Mouse (Mus musculus) spleen, postnatal 10 days (tissue): ENCODE data around the gene Sds.

Experiments
- DNase-seq, 2 experiments: peaks; one replicate each; pipeline ENCODE4 v3.0.0; 2021 to 2022; ENCODE audit warnings: low spot score in 2 of 2

Gene Sds

GRCm38 (mm10) chr5:120439887-120440670 is 36.2 kb upstream of the Sds start:
- no peak for DNase-seq

- peak; percentile 77 to 91 for DNase-seq
These were observed 35.6 kb upstream of the Sds start for GRCm38 (mm10) chr5:120440733-120441132.

- DNase-seq: no peak
These were observed 29.0 kb upstream of the Sds start for GRCm38 (mm10) chr5:120447305-120447704.

GRCm38 (mm10) chr5:120454756-120455337 is 21.5 kb upstream of the Sds start:
- no peak for DNase-seq

- no peak for DNase-seq
These were observed 20.1 kb upstream of the Sds start for GRCm38 (mm10) chr5:120456253-120456652.

- no peak for DNase-seq
These were observed 19.3 kb upstream of the Sds start for GRCm38 (mm10) chr5:120456841-120457554.

- peak; percentile 60 to 81 for DNase-seq
These were observed 18.7 kb upstream of the Sds start for GRCm38 (mm10) chr5:120457628-120458027.

- DNase-seq: peak in 1 of 2 experiments; percentile 69
These were observed 17.2 kb upstream of the Sds start for GRCm38 (mm10) chr5:120459133-120459532.

- DNase-seq: no peak
These were observed 14.4 kb upstream of the Sds start for GRCm38 (mm10) chr5:120461902-120462301.

- DNase-seq: peak; percentile 35 to 66
These were observed 12.0 kb upstream of the Sds start for GRCm38 (mm10) chr5:120464321-120464720.

- peak; percentile 67 to 84 for DNase-seq
These were observed 11.3 kb upstream of the Sds start for GRCm38 (mm10) chr5:120465062-120465461.

- peak in 1 of 2 experiments; percentile 81 for DNase-seq
These were observed 10.5 kb upstream of the Sds start for GRCm38 (mm10) chr5:120465860-120466259.

GRCm38 (mm10) chr5:120467026-120467425 is 9.3 kb upstream of the Sds start:
- no peak for DNase-seq

GRCm38 (mm10) chr5:120468336-120468735 is 8.0 kb upstream of the Sds start:
- DNase-seq: no peak

GRCm38 (mm10) chr5:120468830-120469229 is 7.5 kb upstream of the Sds start:
- DNase-seq: no peak

- DNase-seq: no peak
These were observed 4.8 kb upstream of the Sds start for GRCm38 (mm10) chr5:120471538-120471937.

GRCm38 (mm10) chr5:120472770-120473169 is 3.6 kb upstream of the Sds start, which contains the start of gene Sdsl:
Gene Sdsl, minus strand, starts transcription at chr5:120472810.
- DNase-seq: no peak

- no peak for DNase-seq
These were observed 3.0 kb upstream of the Sds start for GRCm38 (mm10) chr5:120473361-120473760.

GRCm38 (mm10) chr5:120475861-120476260 is 465 bp upstream of the Sds start:
- DNase-seq: no peak

GRCm38 (mm10) chr5:120477993-120478392 is 1.7 kb downstream of the Sds start:
- DNase-seq: no peak

- DNase-seq: no peak
These were observed 3.2 kb downstream of the Sds start for GRCm38 (mm10) chr5:120479538-120479937.

- no peak for DNase-seq
These were observed 4.9 kb downstream of the Sds start for GRCm38 (mm10) chr5:120481205-120481604.

GRCm38 (mm10) chr5:120483399-120483798 is 7.1 kb downstream of the Sds start:
- no peak for DNase-seq
